Mouse (Mus musculus): ENCODE measurements around the gene Arhgdia. TPM values are rescaled to one million over a fixed set of nuclear protein-coding genes. Genes with fewer than 3 reads are reported as not detected.

Arhgdia gene
- polyA plus RNA-seq, 1 experiment from 2014 or later, result 439 TPM

DNA sequence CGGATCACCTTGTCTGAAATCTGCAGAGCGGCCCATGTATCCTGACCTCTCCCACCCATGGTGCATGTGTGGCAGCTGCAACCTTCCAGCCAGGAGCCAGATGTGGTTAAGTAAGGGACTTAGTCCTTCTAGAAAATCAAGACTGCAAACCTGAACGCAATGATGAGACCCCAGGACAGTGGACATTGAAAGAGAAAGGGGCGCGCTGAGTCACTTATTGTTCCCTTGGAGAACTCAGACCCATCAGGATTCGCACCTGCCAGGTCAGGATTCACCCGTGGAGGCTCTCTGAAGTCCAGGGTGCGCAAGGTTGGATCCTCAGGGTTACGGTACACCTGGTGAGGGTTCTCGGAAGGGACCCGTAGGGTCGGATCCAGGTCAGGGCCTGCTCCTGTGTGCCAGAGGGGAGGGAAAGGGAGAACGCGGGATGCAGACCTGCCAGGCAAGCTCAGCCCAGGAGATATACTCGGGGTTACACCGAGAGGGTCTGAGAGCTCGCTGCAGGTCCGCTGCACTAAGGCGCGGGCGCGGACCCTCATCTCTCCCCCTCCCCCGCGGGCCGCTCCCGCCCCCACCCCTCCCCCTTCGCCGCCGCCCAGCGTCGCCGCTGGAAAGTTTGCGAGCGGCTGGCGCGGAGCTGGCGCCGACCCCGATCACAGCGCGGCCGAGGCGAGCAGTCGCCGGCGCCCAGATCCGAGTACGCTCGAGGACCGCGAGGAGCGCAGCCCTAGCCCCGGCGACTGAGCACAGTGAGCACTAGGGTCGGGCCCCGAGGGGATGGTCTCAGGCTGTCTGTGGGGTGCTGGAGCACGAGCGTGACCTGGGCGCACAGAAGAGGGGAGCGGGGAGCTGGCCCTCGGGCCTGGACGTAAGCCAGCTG lies 51.1 kb downstream of the Arhgdia start, which contains the start of gene Gcgr:
Gcgr (plus strand) TSS at position 615 of the 880 bp plus-strand sequence.
- no peak for ATAC-seq
- peak within 1 kb of the TSS; percentile 30 for H3K4me3 ChIP-seq (ENCODE audit: low read depth, low read length)
- no peaks in the 10 kb centered on the region for H3K9me3 ChIP-seq (replicated peaks; ENCODE audit: control insufficient read depth, low read length, poor library complexity, severe bottlenecking)
- 9% methylated on average over 47 of the region's 62 CpGs for WGBS
- peak within 1 kb of the TSS; percentile 56 for H3K4me2 ChIP-seq (ENCODE audit: low read length)
- peaks cover 55% of the 10 kb centered on the region for H3K27me3 ChIP-seq (ENCODE audit: control insufficient read depth, insufficient read depth, low read depth, low read length)
- peak within 1 kb of the TSS; percentile 50; the same call in 1 of the 2 replicates for H3K9ac ChIP-seq (ENCODE audit: low read depth, low read length)
- H3K27ac ChIP-seq (ENCODE audit: low read length), result no peak within 1 kb of the TSS
- H3K4me1 ChIP-seq (ENCODE audit: control insufficient read depth, insufficient read depth, low read length), result peaks cover 6% of the 10 kb centered on the region
- no peaks in the 10 kb centered on the region for H3K36me3 ChIP-seq (ENCODE audit: control insufficient read depth, insufficient read depth, low read length)

DNA sequence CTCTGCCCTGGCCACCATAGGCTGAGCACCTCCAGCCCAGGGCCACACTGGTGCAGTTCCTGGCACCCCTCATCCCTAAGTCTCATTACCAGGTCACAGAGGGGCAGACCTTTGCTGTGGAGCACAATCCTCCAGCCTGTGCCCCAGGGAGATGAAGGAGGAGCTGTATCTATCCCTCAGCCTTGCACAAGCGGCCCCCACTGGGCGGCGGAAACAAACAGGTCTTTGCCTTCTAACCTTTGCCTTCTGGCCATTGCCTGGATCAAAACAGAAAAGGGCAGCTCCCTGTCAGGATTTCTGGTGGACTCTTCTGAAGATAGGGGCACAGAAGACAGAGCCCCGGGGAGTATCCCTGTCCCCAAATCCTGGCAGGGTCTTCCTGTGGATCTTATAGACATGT lies 52.5 kb downstream of the Arhgdia start:
- H3K27me3 ChIP-seq (ENCODE audit: control insufficient read depth, insufficient read depth, low read depth, low read length), result peaks cover 55% of the 10 kb centered on the region
- H3K9me3 ChIP-seq (replicated peaks; ENCODE audit: control insufficient read depth, low read length, poor library complexity, severe bottlenecking), result no peaks in the 10 kb centered on the region
- no peaks in the 10 kb centered on the region for H3K36me3 ChIP-seq (ENCODE audit: control insufficient read depth, insufficient read depth, low read length)
- no peak overlapping the region for H3K27ac ChIP-seq (ENCODE audit: low read length)
- ATAC-seq, result no peak
- no peak overlapping the region for H3K4me3 ChIP-seq (ENCODE audit: low read depth, low read length)
- H3K4me2 ChIP-seq (ENCODE audit: low read length), result no peak overlapping the region
- H3K4me1 ChIP-seq (ENCODE audit: control insufficient read depth, insufficient read depth, low read length), result peaks cover 6% of the 10 kb centered on the region
- no peak overlapping the region for H3K9ac ChIP-seq (ENCODE audit: low read depth, low read length)
- WGBS, result 47% methylated on average over 4 of the region's 4 CpGs

Small RNA genes lying within 50 kb of the gene (microRNA-seq; reads per million reads assigned to microRNA genes)
- gene Mir6936, result 1.6 reads per million

Other genes starting within 250 kb of the Arhgdia start
- gene Actg1, start 233.1 kb downstream of the Arhgdia start, polyA plus RNA-seq (2015; fragmentation: Nextera tagmentation; extraction: Ambion mirVana), result 4,277 and 4,299 TPM in 2 replicates
- gene Fscn2, start 220.1 kb downstream of the Arhgdia start, polyA plus RNA-seq (2015; fragmentation: Nextera tagmentation; extraction: Ambion mirVana), result 1.2 and 1.3 TPM in 2 replicates
- gene Faap100, start 202.9 kb downstream of the Arhgdia start, polyA plus RNA-seq (2015; fragmentation: Nextera tagmentation; extraction: Ambion mirVana), result 119 and 126 TPM in 2 replicates
- gene Nploc4, start 143.9 kb downstream of the Arhgdia start, polyA plus RNA-seq (2015; fragmentation: Nextera tagmentation; extraction: Ambion mirVana), result 28.7 and 30.4 TPM in 2 replicates
- gene Tspan10, start 139.0 kb downstream of the Arhgdia start, polyA plus RNA-seq (2015; fragmentation: Nextera tagmentation; extraction: Ambion mirVana), result not detected in 2 replicates
- gene Pde6g, start 128.1 kb downstream of the Arhgdia start, polyA plus RNA-seq (2015; fragmentation: Nextera tagmentation; extraction: Ambion mirVana), result 0.34 and 0.36 TPM in 2 replicates
- gene Oxld1, start 123.6 kb downstream of the Arhgdia start, polyA plus RNA-seq (2015; fragmentation: Nextera tagmentation; extraction: Ambion mirVana), result 10.9 and 11.7 TPM in 2 replicates
- gene Ccdc137, start 123.5 kb downstream of the Arhgdia start, polyA plus RNA-seq (2015; fragmentation: Nextera tagmentation; extraction: Ambion mirVana), result 25.4 and 28.2 TPM in 2 replicates
- gene Arl16, start 114.0 kb downstream of the Arhgdia start, polyA plus RNA-seq (2015; fragmentation: Nextera tagmentation; extraction: Ambion mirVana), result 51.5 and 58.7 TPM in 2 replicates
- gene Mrpl12, start 97.0 kb downstream of the Arhgdia start, polyA plus RNA-seq (2015; fragmentation: Nextera tagmentation; extraction: Ambion mirVana), result 118 and 130 TPM in 2 replicates
- gene Slc25a10, start 89.8 kb downstream of the Arhgdia start, polyA plus RNA-seq (2015; fragmentation: Nextera tagmentation; extraction: Ambion mirVana), result 23.1 and 24.8 TPM in 2 replicates
- 0.13 and 0.31 TPM in 2 replicates for gene Gcgr, start 50.9 kb downstream of the Arhgdia start, polyA plus RNA-seq (2015; fragmentation: Nextera tagmentation; extraction: Ambion mirVana)
- gene Mcrip1, start 31.9 kb downstream of the Arhgdia start, polyA plus RNA-seq (2015; fragmentation: Nextera tagmentation; extraction: Ambion mirVana), result 232 and 233 TPM in 2 replicates
- gene Ppp1r27, start 30.5 kb downstream of the Arhgdia start, polyA plus RNA-seq (2015; fragmentation: Nextera tagmentation; extraction: Ambion mirVana), result not detected in 2 replicates
- gene P4hb, start 8.4 kb downstream of the Arhgdia start, polyA plus RNA-seq (2015; fragmentation: Nextera tagmentation; extraction: Ambion mirVana), result 233 and 257 TPM in 2 replicates
- gene Alyref, start 16.7 kb upstream of the Arhgdia start, polyA plus RNA-seq (2015; fragmentation: Nextera tagmentation; extraction: Ambion mirVana), result 194 and 223 TPM in 2 replicates
- gene Anapc11, start 16.8 kb upstream of the Arhgdia start, polyA plus RNA-seq (2015; fragmentation: Nextera tagmentation; extraction: Ambion mirVana), result 189 and 196 TPM in 2 replicates
- gene Npb, start 26.9 kb upstream of the Arhgdia start, polyA plus RNA-seq (2015; fragmentation: Nextera tagmentation; extraction: Ambion mirVana), result not detected in 2 replicates
- gene Pcyt2, start 36.3 kb upstream of the Arhgdia start, polyA plus RNA-seq (2015; fragmentation: Nextera tagmentation; extraction: Ambion mirVana), result 218 and 239 TPM in 2 replicates
- gene Sirt7, start 43.6 kb upstream of the Arhgdia start, polyA plus RNA-seq (2015; fragmentation: Nextera tagmentation; extraction: Ambion mirVana), result 39.3 and 46.2 TPM in 2 replicates
- gene Mafg, start 52.0 kb upstream of the Arhgdia start, polyA plus RNA-seq (2015; fragmentation: Nextera tagmentation; extraction: Ambion mirVana), result 37.5 and 39.1 TPM in 2 replicates
- 18.1 TPM in 2 replicates for gene Pycr1, start 62.1 kb upstream of the Arhgdia start, polyA plus RNA-seq (2015; fragmentation: Nextera tagmentation; extraction: Ambion mirVana)
- 1.1 TPM in 2 replicates for gene Myadml2, start 66.5 kb upstream of the Arhgdia start, polyA plus RNA-seq (2015; fragmentation: Nextera tagmentation; extraction: Ambion mirVana)
- gene Notum, start 79.6 kb upstream of the Arhgdia start, polyA plus RNA-seq (2015; fragmentation: Nextera tagmentation; extraction: Ambion mirVana), result 1.1 and 1.9 TPM in 2 replicates
- gene Aspscr1, start 91.3 kb upstream of the Arhgdia start, polyA plus RNA-seq (2015; fragmentation: Nextera tagmentation; extraction: Ambion mirVana), result 144 and 145 TPM in 2 replicates
- gene Cenpx, start 132.1 kb upstream of the Arhgdia start, polyA plus RNA-seq (2015; fragmentation: Nextera tagmentation; extraction: Ambion mirVana), result 88.8 and 92.2 TPM in 2 replicates
- 86.6 and 87.9 TPM in 2 replicates for gene Lrrc45, start 132.3 kb upstream of the Arhgdia start, polyA plus RNA-seq (2015; fragmentation: Nextera tagmentation; extraction: Ambion mirVana)
- 624 and 719 TPM in 2 replicates for gene Rac3, start 139.8 kb upstream of the Arhgdia start, polyA plus RNA-seq (2015; fragmentation: Nextera tagmentation; extraction: Ambion mirVana)
- 5.8 and 7.0 TPM in 2 replicates for gene Dcxr, start 145.7 kb upstream of the Arhgdia start, polyA plus RNA-seq (2015; fragmentation: Nextera tagmentation; extraction: Ambion mirVana)
- 0.87 and 1.6 TPM in 2 replicates for gene Cbr2, start 150.5 kb upstream of the Arhgdia start, polyA plus RNA-seq (2015; fragmentation: Nextera tagmentation; extraction: Ambion mirVana)
- 1.3 and 2.8 TPM in 2 replicates for gene Hmga1b, start 181.2 kb upstream of the Arhgdia start, polyA plus RNA-seq (2015; fragmentation: Nextera tagmentation; extraction: Ambion mirVana)
- 133 and 145 TPM in 2 replicates for gene Rfng, start 202.6 kb upstream of the Arhgdia start, polyA plus RNA-seq (2015; fragmentation: Nextera tagmentation; extraction: Ambion mirVana)
- gene Gps1, start 202.6 kb upstream of the Arhgdia start, polyA plus RNA-seq (2015; fragmentation: Nextera tagmentation; extraction: Ambion mirVana), result 270 and 288 TPM in 2 replicates
- 38.1 and 42.2 TPM in 2 replicates for gene Dus1l, start 214.8 kb upstream of the Arhgdia start, polyA plus RNA-seq (2015; fragmentation: Nextera tagmentation; extraction: Ambion mirVana)
- gene Fasn, start 242.9 kb upstream of the Arhgdia start, polyA plus RNA-seq (2015; fragmentation: Nextera tagmentation; extraction: Ambion mirVana), result 102 and 108 TPM in 2 replicates